Mouse (Mus musculus) layer of hippocampus, adult 18-20 months (tissue): ENCODE data around the gene Hoxc4. TPM values are rescaled to one million over a fixed set of nuclear protein-coding genes. Genes with fewer than 3 reads are reported as not detected.

Source experiments
- DNase-seq, 2 experiments: peaks; one replicate each; pipeline ENCODE4 v3.0.0; 2022; ENCODE audit warnings: low spot score in 2 of 2
- long read RNA-seq: library from polyadenylated mRNA; stranded (forward); transcript quantifications from one replicate; pipeline ENCODE4 v2.0.0, GENCODE M21; 2021
- total RNA-seq, 2 experiments: library from RNA; stranded (reverse); gene quantifications; 2 replicates each; pipeline ENCODE4 v1.2.3; 2021

Gene Hoxc4
- not detected for total RNA-seq
- long read RNA-seq, result 0 reads

GRCm38 (mm10) chr15:103018636-103019035 lies at the start of gene Hoxc4:
Gene Hoxc4, plus strand, starts transcription at chr15:103018934.
- no peak for DNase-seq

DNA sequence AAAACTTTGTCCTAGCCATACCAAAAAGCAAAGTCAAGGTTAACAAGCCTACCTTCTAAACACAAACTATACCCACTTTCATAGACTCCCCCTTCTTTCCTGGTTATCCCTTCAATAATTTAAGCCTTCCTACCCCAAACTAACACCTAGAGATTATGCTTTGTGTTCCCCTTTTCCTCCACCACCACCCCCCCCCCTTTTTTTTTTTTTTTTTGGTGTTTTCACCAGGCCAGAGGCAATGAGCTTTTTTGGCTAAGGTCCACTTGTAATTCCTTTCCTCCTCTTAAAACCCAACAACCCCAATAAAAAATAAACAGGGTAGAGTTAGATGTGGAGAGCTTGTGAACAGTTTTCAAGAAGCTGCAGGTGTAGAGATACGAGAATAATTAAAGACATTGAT lies 49.4 kb upstream of the Hoxc4 start:
- DNase-seq, result no peak

DNA sequence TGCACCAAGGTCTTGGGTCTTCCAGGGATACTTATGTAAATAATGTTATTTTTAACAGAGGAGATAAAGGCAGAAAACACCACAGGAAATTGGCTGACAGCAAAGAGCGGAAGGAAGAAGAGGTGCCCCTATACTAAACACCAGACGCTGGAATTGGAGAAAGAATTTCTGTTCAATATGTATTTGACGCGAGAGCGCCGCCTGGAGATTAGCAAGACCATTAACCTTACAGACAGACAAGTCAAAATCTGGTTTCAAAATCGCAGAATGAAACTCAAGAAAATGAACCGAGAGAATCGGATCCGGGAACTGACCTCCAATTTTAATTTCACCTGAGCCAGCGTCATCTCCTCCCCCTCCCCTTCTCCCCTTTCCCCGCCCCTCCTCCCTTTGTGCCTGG lies 48.0 kb upstream of the Hoxc4 start:
- peak in 1 of 2 experiments; percentile 46 for DNase-seq

- no peak for DNase-seq
These were observed 46.5 kb upstream of the Hoxc4 start for GRCm38 (mm10) chr15:102972254-102972653.

GRCm38 (mm10) chr15:102972753-102973152 lies 46.0 kb upstream of the Hoxc4 start:
- DNase-seq, result no peak

- DNase-seq, result no peak
These were observed 43.7 kb upstream of the Hoxc4 start for GRCm38 (mm10) chr15:102975034-102975433.

GRCm38 (mm10) chr15:102975688-102976111 lies 43.0 kb upstream of the Hoxc4 start:
- DNase-seq, result no peak

- no peak for DNase-seq
These were observed 42.6 kb upstream of the Hoxc4 start, which contains the start of gene Hoxc9 for GRCm38 (mm10) chr15:102976171-102976570. Gene Hoxc9, plus strand, starts transcription at chr15:102976439.

DNA sequence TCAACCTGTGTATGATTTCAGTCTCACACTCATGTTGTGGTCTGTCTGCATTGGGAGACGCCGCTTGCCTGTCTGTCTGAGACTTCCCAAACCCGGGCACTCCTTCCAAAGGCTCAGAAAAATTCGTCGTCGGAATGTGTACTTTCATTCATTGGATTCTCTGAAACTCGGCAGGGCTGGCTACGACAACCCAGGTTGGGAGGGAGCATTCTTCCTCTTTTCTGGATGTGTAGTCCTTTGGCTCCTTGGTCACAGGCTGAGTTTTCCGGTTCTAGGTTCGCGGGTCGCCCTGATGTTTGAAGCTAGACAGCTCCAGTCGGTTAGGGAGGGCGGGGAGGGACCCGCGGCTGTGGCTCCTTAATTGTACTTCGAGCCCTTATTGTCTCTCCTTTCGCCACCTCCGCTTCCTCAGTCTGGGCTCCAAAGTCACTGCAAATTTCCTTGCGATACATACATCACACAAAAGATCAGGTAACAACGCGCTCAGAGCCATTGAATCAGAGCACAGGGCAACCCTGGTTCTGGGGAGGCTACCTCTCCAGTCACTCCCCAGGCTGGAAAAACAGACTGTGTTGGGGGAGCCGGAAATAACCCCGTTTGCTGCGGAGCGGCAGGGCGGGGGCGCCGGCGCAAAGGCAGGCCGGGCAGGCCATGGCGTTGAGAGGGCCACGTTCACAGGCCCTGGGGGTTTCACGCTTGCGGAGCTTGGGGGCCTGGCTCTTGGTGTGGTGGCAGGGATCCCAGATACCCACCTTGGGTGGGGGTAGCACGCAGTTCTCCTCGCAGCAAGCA lies 41.9 kb upstream of the Hoxc4 start:
- no peak for DNase-seq

DNA sequence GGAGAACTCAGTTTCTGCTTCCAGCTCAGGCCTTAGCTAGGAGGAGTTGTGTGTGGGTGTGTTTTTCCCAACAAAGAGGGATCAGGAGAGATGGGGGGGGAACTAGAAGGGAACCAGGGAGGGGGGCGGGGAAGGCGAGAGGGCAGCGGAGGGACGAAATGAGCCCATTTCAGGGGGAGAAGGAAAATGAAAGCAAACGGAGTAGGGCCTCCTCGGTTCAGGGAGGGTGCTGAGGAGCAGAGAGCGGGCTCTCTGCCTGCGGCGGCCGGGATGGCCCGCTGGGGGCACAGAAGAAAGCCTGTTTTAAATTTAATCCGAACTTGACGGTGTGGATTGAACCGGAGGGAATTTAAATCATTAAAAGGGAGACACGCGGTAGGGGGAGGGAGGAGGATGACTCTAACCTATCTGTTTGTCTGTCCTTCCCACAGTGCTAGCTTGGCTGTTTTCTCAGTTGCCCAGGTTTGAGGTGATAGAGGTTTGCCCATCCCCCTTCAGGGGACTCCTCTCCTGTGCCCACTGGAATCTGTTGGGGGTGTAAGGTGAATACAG lies 41.2 kb upstream of the Hoxc4 start:
- no peak for DNase-seq

GRCm38 (mm10) chr15:102978615-102979515 lies 39.9 kb upstream of the Hoxc4 start:
- no peak for DNase-seq

DNA sequence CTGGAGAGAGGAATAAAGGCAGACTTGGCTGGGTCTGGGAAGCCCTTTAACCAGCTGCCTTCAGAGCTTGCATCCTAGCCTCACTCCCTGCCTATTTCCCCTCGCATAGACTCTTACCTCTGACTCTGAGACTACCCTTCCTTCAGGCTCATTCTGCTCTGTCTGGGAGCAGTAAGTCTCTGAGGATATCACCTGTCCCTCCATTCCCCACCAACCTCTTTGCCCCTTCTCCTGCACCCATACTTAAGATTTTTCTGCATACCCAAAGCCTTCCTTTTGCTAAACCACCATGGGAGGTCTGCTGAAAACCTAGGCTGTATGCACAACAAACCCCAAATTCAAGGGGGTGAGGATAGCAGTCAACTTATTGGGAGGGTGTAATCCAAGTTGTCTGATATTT lies 38.8 kb upstream of the Hoxc4 start:
- DNase-seq, result no peak

GRCm38 (mm10) chr15:102980352-102980751 lies 38.4 kb upstream of the Hoxc4 start:
- DNase-seq, result no peak

- no peak for DNase-seq
These were observed 37.8 kb upstream of the Hoxc4 start for GRCm38 (mm10) chr15:102980912-102981311.

DNA sequence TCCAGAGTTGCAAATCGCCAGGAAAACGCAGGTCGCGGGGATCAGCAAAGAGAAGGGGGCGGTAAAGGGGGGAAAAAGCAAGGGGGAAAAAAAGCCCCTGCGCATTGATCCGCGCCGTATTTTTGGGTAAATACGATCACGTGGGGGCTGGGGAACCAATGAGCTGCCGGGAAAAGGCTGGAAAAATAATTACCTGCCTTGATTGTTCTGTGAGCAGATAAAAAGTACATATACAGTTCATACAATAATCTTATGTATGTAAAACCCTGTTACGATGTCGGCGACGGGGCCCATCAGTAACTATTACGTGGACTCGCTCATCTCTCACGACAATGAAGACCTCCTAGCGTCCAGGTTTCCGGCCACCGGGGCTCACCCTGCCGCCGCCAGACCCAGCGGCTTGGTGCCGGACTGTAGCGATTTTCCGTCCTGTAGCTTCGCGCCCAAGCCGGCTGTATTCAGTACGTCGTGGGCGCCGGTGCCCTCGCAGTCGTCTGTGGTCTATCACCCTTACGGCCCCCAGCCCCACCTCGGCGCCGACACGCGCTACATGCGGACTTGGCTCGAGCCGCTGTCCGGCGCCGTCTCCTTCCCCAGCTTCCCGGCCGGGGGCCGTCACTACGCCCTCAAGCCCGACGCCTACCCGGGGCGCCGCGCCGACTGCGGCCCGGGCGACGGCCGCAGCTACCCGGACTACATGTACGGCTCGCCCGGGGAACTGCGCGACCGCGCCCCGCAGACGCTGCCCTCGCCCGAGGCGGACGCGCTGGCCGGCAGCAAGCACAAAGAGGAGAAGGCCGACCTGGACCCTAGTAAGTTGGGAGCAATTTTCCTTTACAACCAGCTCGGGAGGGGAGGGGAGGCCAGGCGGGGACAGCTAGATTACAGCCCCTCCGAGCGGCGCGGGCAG lies 37.1 kb upstream of the Hoxc4 start:
- DNase-seq, result no peak

- DNase-seq, result no peak
These were observed 35.0 kb upstream of the Hoxc4 start for GRCm38 (mm10) chr15:102983716-102984115.

DNA sequence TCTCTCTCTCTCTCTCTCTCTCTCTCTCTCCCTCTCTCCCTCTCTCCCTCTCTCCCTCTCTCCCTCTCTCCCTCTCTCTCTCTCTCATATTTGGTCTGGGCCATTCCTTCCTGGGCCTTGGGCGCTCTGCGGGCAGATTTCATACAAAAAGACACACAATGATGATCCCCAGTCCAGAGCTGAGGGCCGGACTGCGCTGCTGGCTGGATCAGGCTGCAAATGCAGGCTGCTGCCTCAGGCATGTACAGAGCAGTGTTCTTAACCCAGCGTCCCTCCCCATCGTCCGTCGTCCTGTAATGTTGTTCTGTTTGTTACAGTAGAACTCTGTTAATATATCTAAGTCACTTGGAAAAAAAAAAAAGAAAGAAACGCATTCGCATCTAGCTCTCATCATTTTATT lies 34.2 kb upstream of the Hoxc4 start:
- no peak for DNase-seq

DNA sequence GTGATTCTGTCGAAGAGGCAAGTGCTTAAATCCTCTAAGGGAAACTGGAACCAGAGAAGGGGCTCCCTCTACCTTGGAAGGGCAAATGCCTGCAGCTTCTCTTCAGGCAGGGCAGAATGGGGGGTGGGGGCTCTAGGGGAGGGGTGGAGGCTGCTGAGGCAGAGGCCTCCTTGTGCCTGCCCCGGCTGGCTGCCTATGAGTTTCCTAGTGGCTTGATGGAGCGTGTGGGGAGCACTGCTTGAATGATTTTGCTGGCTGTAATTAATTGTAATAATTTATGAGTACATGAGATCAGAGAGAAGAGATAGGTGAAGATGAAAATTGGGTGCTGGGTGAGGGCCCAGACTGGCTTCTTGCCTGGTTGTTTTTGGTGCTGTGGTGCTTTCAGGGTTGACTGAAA lies 33.8 kb upstream of the Hoxc4 start:
- no peak for DNase-seq

- peak; percentile 68 to 89 for DNase-seq
These were observed 31.5 kb upstream of the Hoxc4 start for GRCm38 (mm10) chr15:102987124-102987833.

- DNase-seq, result no peak
These were observed 30.7 kb upstream of the Hoxc4 start for GRCm38 (mm10) chr15:102988078-102988477.
